Mouse (Mus musculus): Measurements from ENCODE around the gene Fam83d.

DNA sequence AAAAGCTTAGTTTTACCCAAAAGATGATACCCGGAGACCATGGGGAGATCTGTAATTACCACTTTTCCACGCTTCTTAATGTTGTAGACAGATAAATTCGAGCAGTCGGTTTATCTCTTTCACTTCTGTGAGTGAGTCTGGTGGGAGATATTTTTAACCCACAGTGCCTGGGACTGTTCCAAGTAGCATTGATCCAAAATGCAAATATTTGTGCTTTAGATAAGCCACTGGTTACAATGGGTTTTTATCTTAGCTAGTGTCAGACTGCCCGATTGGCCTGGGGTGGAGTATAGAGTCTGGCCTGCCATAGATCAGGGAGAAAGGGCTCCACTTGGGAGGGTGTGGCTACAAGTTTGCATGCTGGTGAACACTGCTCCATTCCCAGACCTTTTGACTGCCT, 878 bp downstream of the Fam83d start:
- no peak for TF ChIP-seq POLR2A (IDR thresholded peaks at IDR 0.05; ENCODE audit: extremely low read depth, insufficient read depth, low read length)
- TF ChIP-seq CTCF (IDR thresholded peaks at IDR 0.05; ENCODE audit: extremely low read depth, insufficient read depth, low read length), result no peak

All from cortical plate, adult 2 months (tissue).